Mouse (Mus musculus) forebrain, embryonic 14.5 days (tissue): ENCODE data around the gene Trim26. TPM values are rescaled to one million over a fixed set of nuclear protein-coding genes. Genes with fewer than 3 reads are reported as not detected.
"Not testable (repeated sequence)": the region's sequence is repeated elsewhere in the genome, so short reads cannot be mapped to it uniquely, and the experiment has no call there.

ENCODE experiments used
- ATAC-seq: fragments of 200-750 bp; cut with Nextera tagmentation; 2 replicates; pipeline ENCODE4 v1.8.0; 2017; ENCODE audit warnings: mild to moderate bottlenecking, moderate library complexity
- DNase-seq: peaks from one replicate; pipeline ENCODE4 v3.0.0-alpha.2; 2015; ENCODE audit warnings: low spot score
- H3K27ac ChIP-seq: fragments of 300-500 bp; sonication (generic); 2 replicates; pipeline ENCODE4 v1.5.1; 2014; ENCODE audit warnings: low read depth, mild to moderate bottlenecking, control low read depth, low read length, moderate library complexity
- H3K27me3 ChIP-seq: fragments of 300-500 bp; sonication (generic); replicated peaks from 2 replicates; pipeline ENCODE4 v1.6.1; 2014; ENCODE audit warnings: low read length, control low read depth, mixed read lengths; ENCODE audit not compliant: control insufficient read depth, insufficient read depth
- H3K36me3 ChIP-seq: fragments of 300-500 bp; sonication (generic); 2 replicates; pipeline ENCODE4 v1.6.1; 2014; ENCODE audit warnings: low read length, control low read depth; ENCODE audit not compliant: control insufficient read depth, insufficient read depth
- H3K4me1 ChIP-seq: fragments of 300-500 bp; sonication (generic); 2 replicates; pipeline ENCODE4 v1.6.1; 2014; ENCODE audit warnings: antibody characterized with exemption, low read length, control low read depth; ENCODE audit not compliant: control insufficient read depth, insufficient read depth
- H3K4me2 ChIP-seq: fragments of 300-500 bp; sonication (generic); 2 replicates; pipeline ENCODE4 v1.6.1; 2014; ENCODE audit warnings: mild to moderate bottlenecking, control low read depth, low read length
- H3K4me3 ChIP-seq: fragments of 300-500 bp; sonication (generic); 2 replicates; pipeline ENCODE4 v1.5.1; 2014; ENCODE audit warnings: low read depth, low read length, control low read depth
- H3K9ac ChIP-seq: fragments of 300-500 bp; sonication (generic); 2 replicates; pipeline ENCODE4 v1.6.1; 2014; ENCODE audit warnings: mild to moderate bottlenecking, low read length, control low read depth, moderate library complexity
- H3K9me3 ChIP-seq: fragments of 300-500 bp; sonication (generic); replicated peaks from 2 replicates; pipeline ENCODE4 v1.6.1; 2016; ENCODE audit warnings: low read length, control low read depth, mixed read lengths; ENCODE audit not compliant: control insufficient read depth
- WGBS: fragments of 180-500 bp; shearing (Covaris S2); extraction: QIAGEN DNeasy Blood & Tissue Kit; methylation state at CpG from one replicate; pipeline ENCODE4 v1.1.7; 2014; 5-methylcytosine and 5-hydroxymethylcytosine counted together
- polyA plus RNA-seq: library from polyadenylated mRNA; unstranded; fragments of >200 nt; fragmentation: Nextera tagmentation; extraction: Ambion mirVana; gene quantifications from 2 replicates; pipeline ENCODE4 v1.2.1, GENCODE M21; 2014

Trim26 gene
- polyA plus RNA-seq, result 21.7 and 23.3 TPM in 2 replicates

DNA sequence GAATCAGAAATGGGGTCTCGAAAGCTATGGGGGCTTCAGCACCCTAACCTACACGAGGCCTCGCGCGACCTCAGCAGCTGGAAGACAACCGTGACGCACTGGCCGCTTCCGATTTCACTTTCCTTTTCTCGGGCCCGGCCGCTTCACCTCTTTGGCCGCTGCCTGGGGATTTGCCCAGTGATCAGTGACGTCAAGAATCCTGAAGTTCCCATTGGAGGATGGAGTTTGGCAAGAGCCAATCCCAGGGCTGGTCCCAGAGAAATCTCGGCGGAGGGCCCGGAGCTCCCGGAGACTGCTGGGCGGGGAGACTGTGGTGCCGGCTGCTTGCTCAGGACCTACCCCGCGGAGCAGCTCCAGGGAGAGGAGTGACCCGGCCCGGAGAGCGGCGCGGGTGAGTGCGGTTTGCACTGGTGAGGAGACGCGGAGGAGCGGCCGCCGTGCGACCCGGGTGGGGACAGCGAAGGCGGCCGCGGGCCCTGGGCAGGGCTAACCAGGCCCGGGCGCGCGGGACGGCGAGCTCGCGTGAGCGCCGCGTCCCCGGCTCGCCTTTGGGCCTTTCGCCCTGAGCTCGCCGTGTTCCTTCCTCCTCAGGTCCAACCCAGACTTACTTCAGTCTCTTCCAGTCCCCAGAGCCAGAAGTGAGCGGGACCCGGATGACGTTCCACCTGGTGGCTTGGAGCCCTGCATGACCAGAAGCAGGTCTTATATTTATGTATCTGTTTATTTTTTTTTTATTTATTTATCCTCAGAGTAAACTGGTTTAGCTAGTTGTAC, at the start of gene Trim26:
Gene Trim26 (plus strand): TSS at position 261 of the 774 bp plus-strand sequence.
- Histone ChIP-seq H3K27ac (peak within 1 kb of the TSS; percentile 88), H3K4me2 (peak within 1 kb of the TSS; percentile 67), H3K9me3 (no peaks in the 10 kb centered on the region), H3K4me3 (peak within 1 kb of the TSS; percentile 67), H3K4me1 (no peaks in the 10 kb centered on the region; the same call in 1 of the 2 replicates), H3K36me3 (no peaks in the 10 kb centered on the region), H3K9ac (peak within 1 kb of the TSS; percentile 83), H3K27me3 (no peaks in the 10 kb centered on the region)
- peak; percentile 98 for DNase-seq
- peak; percentile 99 for ATAC-seq
- under 1% methylated on average over 58 of the region's 58 CpGs for WGBS

DNA sequence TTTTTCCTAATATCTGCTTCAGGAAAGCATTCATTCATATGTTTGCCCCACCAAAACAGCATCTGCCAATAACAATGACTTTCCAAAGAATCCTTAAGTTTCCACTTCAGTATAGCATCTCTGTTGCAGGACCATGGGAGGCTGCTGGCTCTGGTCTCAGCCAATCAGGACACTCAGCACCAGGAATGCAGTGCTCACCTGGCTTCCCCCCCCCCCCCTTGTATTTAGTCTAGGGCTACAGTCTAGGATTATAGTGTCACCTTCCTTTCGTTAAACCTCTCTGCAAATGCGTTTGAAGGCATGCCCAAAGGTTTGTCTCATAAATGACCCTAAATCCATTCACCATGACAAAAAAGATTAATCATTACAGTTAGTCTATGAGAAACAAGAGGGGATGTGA, 48.6 kb upstream of the Trim26 start:
- Histone ChIP-seq H3K4me1 (no peaks in the 10 kb centered on the region), H3K36me3 (no peaks in the 10 kb centered on the region), H3K27ac (no peak overlapping the region), H3K4me3 (no peak overlapping the region), H3K4me2 (no peak overlapping the region), H3K9ac (no peak overlapping the region), H3K9me3 (no peaks in the 10 kb centered on the region), H3K27me3 (no peaks in the 10 kb centered on the region)
- DNase-seq, result no peak
- WGBS, result 80% methylated on average over 2 of the region's 2 CpGs
- ATAC-seq, result peak; percentile 37; the same call in 1 of the 2 replicates

DNA sequence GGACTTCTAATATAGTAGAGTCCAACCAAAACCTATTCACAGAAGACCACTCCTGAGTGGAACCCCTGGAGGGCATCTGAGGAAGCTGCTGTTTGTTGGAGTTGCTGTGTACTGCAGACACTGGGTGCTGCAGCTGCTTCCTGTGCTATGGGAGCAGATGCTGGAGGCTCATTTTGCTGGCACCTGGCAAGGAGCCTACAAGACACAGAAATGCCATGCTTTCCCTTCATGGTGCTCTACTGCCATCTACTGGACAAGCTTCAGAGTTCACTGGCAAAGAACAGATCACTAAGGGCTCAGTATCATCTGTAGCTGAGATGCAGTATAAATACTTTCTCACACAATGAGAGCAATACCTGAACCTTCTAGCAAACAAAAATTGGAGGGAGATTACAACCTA, 48.1 kb upstream of the Trim26 start:
- H3K9me3 ChIP-seq, H3K4me1 ChIP-seq, H3K27ac ChIP-seq, H3K36me3 ChIP-seq, H3K27me3 ChIP-seq, H3K9ac ChIP-seq, H3K4me2 ChIP-seq, H3K4me3 ChIP-seq: not testable (repeated sequence)
- DNase-seq, result peak; percentile 95
- peak; percentile 90 for ATAC-seq

DNA sequence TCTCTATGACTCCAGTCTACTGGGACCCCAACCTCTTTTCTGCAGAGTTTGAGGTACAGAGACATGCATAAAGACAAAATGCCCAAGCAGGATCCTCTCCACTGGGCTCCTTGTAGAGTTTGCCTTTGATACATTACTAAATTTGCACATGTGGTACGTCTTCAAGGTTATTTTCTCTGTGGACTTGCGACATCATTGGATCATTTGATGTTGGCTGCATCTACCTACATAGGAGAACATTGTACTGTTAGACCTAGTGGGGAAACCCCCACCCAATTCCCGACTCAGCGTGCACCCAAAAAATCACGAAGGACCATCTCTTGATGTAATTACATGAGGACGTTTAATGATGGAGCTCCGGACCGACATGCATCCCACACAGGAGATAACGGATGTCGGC, 37.4 kb upstream of the Trim26 start:
- no peak overlapping the region for H3K27ac ChIP-seq
- H3K4me3 ChIP-seq, result no peak overlapping the region
- no peaks in the 10 kb centered on the region for H3K9me3 ChIP-seq
- ATAC-seq, result no peak
- H3K27me3 ChIP-seq, result no peaks in the 10 kb centered on the region
- WGBS, result 92% methylated on average over 10 of the region's 10 CpGs
- no peaks in the 10 kb centered on the region for H3K36me3 ChIP-seq
- no peak for DNase-seq
- H3K4me1 ChIP-seq, result no peaks in the 10 kb centered on the region
- H3K4me2 ChIP-seq, result no peak overlapping the region
- H3K9ac ChIP-seq, result no peak overlapping the region

DNA sequence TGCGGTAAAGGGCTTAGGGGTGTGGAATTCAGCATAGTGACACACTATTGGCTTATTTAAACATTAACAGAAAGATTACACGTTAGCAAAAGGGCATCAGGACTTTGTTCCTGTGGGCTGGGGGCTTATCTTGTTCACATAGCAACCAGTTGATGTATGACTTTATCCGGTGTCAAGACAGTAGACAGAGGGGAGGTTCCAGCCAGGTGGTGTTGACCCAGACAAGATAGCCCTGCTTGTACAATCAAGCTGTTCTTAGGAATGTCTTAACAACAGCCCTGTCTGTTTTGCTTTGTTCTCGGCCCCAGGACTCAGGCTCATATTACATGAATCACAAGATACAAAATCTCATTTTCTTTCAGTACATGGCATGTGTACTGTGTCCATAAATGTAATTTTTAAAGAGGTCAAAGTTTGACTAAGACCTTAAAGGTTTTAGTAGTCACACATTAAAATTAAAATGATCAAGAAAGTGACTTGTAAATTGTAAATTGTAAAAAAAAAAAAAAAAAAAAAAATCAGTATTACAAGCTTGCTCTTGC, 36.9 kb upstream of the Trim26 start:
- ATAC-seq, H3K4me1 ChIP-seq, H3K4me3 ChIP-seq, DNase-seq, H3K36me3 ChIP-seq, H3K27ac ChIP-seq, H3K4me2 ChIP-seq, H3K9me3 ChIP-seq, H3K9ac ChIP-seq, H3K27me3 ChIP-seq: not testable (repeated sequence)
- WGBS, result 82% methylated on average over 4 of the region's 4 CpGs

DNA sequence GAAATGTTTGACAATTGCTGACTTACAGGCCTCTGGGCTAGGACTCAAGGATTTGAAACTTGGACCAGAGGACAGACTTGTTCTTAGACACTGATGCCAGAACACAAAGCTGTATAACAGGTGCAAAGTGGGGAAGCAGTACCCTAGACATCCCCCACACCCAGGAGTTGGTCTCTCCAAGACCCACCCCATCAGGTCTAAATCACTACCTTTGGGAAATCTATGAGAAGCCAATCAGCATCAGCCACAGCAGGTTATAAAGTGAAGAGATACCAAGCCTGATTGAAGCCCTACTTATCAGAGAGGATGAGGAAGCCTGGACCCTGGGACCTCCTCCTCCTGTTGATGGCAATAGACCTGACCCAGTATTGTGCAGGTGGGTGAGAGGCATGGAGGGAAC, 25.1 kb upstream of the Trim26 start, which contains the start of gene H2-M10.6:
Gene H2-M10.6 (plus strand): TSS at position 301 of the 400 bp plus-strand sequence.
- H3K4me3 ChIP-seq, result no peak within 1 kb of the TSS
- no peak within 1 kb of the TSS for H3K9ac ChIP-seq
- DNase-seq (no peak), ATAC-seq (no peak)
- no peak within 1 kb of the TSS for H3K4me2 ChIP-seq
- H3K9me3 ChIP-seq, result no peaks in the 10 kb centered on the region
- no peak within 1 kb of the TSS for H3K27ac ChIP-seq
- no peaks in the 10 kb centered on the region for H3K27me3 ChIP-seq
- H3K4me1 ChIP-seq, result no peaks in the 10 kb centered on the region
- H3K36me3 ChIP-seq, result no peaks in the 10 kb centered on the region

DNA sequence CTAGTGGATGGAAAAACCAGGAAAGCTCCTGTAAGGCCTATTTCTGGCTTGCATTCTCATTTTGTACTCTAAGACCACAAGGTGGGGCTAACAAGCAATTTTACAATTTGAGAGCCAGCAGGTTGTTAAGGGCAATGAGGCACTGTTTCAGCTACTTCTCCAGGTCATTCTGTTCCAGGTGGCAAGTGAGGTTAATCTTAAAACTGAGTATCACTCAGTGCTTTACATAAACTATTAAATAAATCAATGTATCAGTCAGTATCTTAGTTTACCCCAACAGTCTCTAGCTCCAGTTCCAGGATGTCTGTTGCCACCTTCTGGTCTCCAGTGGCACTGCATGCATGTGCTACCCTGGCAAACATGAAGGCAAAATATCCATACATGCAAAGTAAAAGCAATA, 12.9 kb upstream of the Trim26 start:
- H3K9ac ChIP-seq, result no peak overlapping the region
- peak; percentile 68 for DNase-seq
- H3K27me3 ChIP-seq, result no peaks in the 10 kb centered on the region
- no peaks in the 10 kb centered on the region for H3K9me3 ChIP-seq
- H3K4me3 ChIP-seq, result no peak overlapping the region
- H3K4me1 ChIP-seq, result no peaks in the 10 kb centered on the region
- H3K27ac ChIP-seq, result no peak overlapping the region
- H3K36me3 ChIP-seq, result no peaks in the 10 kb centered on the region
- no peak overlapping the region for H3K4me2 ChIP-seq
- no peak for ATAC-seq

DNA sequence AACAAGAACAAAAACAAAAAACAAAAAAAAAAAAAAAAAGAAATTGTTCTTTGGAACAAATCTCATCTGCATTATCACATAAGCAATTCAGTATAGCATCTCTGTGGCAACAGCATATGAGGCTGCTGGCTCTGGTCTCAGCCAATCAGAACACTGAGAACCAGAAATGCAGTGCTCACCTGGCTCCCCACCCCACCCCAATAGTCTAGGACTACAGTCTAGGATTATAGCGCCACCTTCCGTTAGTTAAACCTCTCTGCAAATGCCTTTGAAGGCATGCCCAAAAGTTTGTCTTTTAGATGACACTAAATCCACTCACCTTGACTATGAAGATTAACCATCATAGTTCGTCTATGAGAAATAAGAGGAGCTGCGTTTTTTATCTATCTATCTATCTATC, 11.4 kb upstream of the Trim26 start:
- Histone ChIP-seq H3K9me3 (no peaks in the 10 kb centered on the region), H3K9ac (no peak overlapping the region), H3K36me3 (no peaks in the 10 kb centered on the region), H3K27ac (no peak overlapping the region), H3K4me3 (no peak overlapping the region), H3K4me1 (no peaks in the 10 kb centered on the region), H3K4me2 (no peak overlapping the region), H3K27me3 (no peaks in the 10 kb centered on the region)
- DNase-seq, result peak; percentile 41
- 0 out of 2 replicates have a peak, but pooled peaks have one; percentile 56 for ATAC-seq
- WGBS, result 24% methylated on average over 4 of the region's 4 CpGs

DNA sequence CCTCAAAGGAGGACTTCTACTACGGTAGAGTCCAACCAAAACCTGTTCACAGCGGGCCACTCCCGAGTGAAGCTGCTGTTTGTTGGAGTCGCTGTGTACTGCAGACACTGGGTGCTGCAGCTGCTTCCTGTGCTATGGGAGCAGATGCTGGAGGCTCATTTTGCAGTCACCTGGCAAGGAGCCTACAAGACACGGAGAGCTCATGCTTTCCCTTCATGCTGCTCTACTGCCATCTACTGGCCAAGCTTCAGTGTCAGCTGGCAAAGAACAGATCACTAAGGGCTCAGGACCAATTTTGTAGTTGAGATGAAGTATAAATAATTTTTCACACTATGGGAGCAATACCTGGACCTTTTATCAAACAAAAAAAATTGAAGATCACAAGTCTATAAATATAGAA, 10.9 kb upstream of the Trim26 start:
- H3K4me3 ChIP-seq, result not testable (repeated sequence)
- WGBS, result 13% methylated on average over 5 of the region's 5 CpGs
- peak; percentile 89 for ATAC-seq

More for the DNA sequence above, 10.9 kb upstream of the Trim26 start:
- not testable (repeated sequence) for H3K4me1 ChIP-seq, H3K4me2 ChIP-seq, H3K9me3 ChIP-seq, H3K9ac ChIP-seq, H3K36me3 ChIP-seq, H3K27ac ChIP-seq, H3K27me3 ChIP-seq
- peak; percentile 96 for DNase-seq
